Mouse (Mus musculus) fibroblast of lung, adult 2 months (primary cell): Measurements from ENCODE around the gene Senp8.

Source experiments
- DNase-seq: peaks from one replicate; pipeline ENCODE4 v3.0.0-alpha.2; 2011; ENCODE audit warnings: low read depth

Gene Senp8

DNA sequence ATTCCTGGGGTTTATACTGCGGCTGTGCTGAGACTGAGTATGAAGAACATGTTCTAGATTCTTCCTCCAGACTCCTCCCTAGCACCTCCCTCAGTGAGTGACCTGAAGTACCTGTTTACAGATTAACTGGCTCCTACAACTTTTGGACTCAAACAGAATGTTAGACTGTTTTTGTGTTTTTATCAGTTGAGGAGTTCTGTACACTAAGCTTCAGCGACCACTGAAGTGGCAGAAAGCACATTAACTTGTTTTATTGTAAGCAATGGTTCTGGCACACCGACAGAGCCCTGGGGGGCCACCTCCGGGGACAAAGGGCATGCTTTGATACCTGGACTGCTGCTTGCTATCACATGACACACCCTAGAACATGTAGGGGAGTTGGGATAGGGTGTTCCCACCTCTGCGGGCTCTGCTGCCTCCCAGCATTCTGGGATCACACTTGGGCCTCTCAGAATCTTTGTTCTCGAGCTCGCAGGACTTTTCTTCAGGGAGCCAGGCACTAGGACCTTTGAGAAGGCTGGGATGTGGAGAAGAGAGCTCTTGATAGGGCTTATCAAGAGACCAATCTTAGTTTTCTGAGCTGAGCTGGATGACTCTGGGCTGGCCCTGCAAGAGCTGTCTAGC is 34.1 kb downstream of the Senp8 start:
- DNase-seq: no peak

DNA sequence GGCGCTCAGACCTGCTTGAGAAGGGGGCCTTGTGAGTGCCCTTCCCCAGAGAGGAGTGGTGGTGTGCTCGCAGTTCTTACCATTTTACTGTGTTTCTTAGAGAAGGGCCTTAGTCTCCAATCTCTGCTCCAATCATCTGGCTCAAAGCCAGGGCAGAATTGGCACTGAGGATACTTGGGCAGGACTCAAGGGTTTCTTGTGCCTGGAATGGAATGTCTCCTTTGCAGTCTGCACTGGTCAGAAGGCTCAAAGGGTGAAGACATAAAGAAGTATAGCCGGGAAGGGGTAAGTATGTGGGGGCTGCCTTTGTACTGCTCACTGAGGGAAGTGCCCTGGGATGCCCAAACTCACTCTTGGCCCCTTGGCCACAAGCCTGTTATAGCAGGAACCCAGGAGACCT is 41.3 kb downstream of the Senp8 start:
- no peak for DNase-seq

DNA sequence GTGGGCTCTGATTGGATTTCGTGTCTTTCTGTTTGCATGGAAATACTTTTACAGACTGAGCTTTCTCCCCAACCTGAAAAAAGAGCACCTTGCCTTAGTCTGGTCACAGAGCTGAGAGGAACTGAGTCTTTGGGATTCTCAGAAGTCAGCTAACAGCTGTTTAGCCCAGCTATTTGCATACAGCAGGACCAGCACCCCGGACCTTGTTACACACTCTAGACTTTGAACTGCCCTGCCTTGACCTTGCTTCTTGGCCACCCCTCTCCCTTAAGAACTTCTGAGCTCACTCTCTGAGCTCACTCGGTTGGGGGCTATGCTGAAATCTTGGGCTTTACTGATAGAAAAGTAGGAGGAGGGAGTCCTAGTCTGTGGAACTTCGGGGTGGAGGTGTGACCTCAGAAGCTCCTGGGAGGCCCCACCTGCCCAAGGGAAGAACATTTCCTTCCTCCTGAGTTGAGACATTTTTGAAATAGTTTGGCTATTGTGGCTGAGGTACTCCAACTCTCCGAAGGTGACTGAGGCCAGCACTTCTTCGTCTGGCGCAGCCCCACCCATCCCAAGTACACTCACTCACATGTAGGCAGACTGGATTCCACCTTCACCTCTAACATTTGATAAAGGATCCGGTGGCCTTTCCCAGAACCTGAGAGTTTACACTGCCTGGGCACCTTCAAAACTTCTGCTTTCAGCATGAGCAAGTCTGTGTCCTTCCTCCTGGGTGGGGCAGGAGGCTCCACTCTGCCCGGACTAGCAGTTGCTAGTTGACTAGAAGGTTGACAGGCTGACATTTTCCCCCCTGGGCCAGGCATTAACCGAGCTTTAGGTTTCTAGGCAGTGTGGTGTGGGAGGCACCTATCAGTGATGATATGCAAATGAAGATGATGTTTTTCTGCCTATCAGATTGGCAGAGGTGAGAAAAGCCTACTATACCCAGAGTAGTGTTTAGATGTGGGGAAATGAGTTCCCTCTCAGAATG is 43.4 kb downstream of the Senp8 start:
- no peak for DNase-seq

GRCm38 (mm10) chr9:59703099-59703498 is 47.4 kb downstream of the Senp8 start:
- DNase-seq: no peak

DNA sequence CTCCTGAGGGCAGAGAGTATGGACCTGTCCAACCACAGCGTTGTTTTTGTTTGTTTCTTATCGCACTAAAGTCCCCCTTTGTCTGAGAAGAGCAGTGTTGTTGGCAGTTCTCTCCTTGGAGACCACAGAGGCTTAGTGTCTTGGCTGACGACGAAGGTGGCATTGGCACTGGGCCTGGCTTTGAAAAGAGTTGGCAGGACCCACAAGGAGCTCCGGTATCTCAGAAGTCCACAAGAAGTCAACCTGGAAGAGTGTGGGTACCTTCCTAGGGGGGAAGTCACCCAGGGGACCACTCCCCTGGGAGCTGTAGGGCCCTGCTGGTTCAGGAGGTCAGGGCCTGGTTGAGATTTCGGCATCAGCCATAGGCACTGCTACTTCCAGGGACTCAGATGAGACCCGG is 49.4 kb downstream of the Senp8 start:
- DNase-seq: no peak

DNA sequence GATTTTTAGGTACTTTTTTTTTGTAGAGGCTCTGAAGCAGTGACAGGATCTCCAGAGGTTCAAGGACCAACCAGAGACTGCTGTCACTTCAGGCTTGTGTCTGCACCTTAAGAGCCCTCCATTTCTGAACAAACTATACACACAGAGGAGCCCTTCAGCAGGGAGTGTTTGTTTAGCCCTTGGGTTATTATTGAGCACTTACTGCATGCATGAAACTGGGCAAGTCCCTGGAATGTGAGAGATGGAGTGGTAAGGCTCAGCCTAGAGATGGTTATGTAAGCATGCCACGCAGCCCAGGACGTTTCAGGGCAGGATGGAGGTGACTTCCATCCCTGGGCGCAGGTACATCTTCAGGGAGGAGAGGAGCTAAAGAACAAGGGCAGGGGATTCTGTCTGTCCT is 54.1 kb downstream of the Senp8 start:
- no peak for DNase-seq

DNA sequence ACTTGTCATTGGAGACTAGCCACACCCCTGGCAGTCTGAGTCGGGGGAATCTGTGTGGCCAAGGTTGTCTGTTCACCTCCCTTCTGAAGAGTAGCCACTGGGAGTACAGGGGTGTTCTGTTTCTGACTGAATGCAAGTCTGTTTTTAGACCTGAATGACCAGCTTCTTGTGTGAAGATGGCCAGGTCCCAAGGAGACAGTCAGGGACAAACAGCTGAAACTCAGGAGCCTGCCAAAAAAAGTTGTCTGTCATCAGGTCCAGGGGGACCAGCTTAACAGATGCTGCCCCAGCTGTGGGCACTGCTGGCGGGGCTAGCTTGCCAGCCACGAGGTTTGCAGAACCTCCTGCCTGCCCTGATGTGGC is 55.1 kb downstream of the Senp8 start:
- peak; percentile 65 for DNase-seq

- DNase-seq: no peak
Observed at GRCm38 (mm10) chr9:59694571-59695450, 55.7 kb downstream of the Senp8 start.

GRCm38 (mm10) chr9:59692145-59692544 is 58.4 kb downstream of the Senp8 start:
- peak; percentile 79 for DNase-seq

GRCm38 (mm10) chr9:59691635-59692094 is 58.8 kb downstream of the Senp8 start:
- peak; percentile 82 for DNase-seq

- no peak for DNase-seq
Observed at GRCm38 (mm10) chr9:59687416-59688046, 63.0 kb downstream of the Senp8 start.
